Mouse (Mus musculus): ENCODE data around the gene Ahnak2. TPM values are rescaled to one million over a fixed set of nuclear protein-coding genes. Genes with fewer than 3 reads are reported as not detected.
A peak's percentile ranks its signal among the peaks of the same experiment; 100 is the strongest.

Gene Ahnak2
- total RNA-seq, 2 experiments from 2014 or later: 5.3 to 5.5 TPM

GRCm38 (mm10) chr12:112799237-112799970 lies 3.1 kb downstream of the Ahnak2 start:
- DNase-seq (ENCODE audit: low spot score in 2 of 2): no peak

GRCm38 (mm10) chr12:112798716-112799115 lies 3.7 kb downstream of the Ahnak2 start:
- DNase-seq (ENCODE audit: low spot score in 2 of 2): no peak
- intact Hi-C loops (cut with DNase I): loop anchor here (1.0 kb wide), 1 partner anchor 51 kb away; no protein-coding TSS in a partner anchor

More at GRCm38 (mm10) chr12:112799237-112799970, 3.1 kb downstream of the Ahnak2 start:
- intact Hi-C loops (cut with DNase I): loop anchor here (1.0 kb wide), 1 partner anchor 52 kb away; no protein-coding TSS in a partner anchor

DNA sequence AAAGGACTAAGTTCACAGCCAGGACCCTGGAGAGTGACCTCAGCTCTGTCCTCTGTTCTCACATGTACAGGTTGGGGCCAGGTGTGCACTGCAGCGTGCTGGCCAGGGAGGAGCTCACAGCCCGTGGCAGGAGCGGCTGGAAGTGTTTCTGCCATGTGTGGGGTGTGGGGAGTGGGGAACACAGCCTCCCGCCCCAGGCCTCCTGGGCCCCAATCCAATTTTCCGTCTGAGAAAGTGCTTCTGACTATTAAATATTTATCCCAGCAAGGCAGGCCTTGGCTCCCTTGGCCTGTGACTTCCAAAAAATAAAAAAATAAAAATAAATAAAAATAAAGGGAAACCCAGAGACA lies 4.2 kb downstream of the Ahnak2 start:
- intact Hi-C loops (cut with DNase I): no loop called here
- no peak for DNase-seq (ENCODE audit: low spot score in 2 of 2)

DNA sequence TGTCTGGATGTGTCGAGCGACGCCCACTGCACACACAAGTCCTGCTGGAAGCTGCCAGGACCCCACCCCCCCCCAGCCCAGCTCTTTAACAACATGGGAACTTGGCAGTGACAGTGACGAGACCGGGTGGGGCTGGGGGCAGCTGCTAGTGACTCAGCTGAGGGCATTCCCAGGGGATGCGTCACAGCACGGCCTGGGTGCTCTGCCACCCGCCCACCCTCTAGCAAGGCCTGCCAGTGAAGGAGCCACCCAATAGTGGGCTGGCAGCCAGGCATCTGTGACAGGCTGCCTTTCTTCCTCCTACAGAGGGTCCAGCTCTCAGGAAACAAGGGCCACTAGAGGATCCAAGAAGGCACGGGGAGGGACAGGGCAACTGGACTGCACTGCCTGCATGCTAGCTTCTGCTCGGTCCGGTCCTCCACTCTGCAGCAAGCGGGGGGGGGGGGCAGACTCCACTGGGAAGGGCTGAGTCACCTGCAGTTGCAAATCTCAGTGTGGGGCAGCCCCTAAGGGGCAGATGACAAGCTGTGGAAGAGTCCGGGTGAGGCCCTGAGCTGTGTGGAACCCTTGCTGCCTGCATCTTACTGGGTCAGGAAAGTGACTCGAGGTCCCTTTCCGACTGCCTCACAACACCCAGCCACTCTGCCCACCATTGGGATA lies 4.7 kb downstream of the Ahnak2 start:
- intact Hi-C loops (cut with DNase I): no loop called here
- DNase-seq (ENCODE audit: low spot score in 2 of 2): peak; percentile 49 to 83

DNA sequence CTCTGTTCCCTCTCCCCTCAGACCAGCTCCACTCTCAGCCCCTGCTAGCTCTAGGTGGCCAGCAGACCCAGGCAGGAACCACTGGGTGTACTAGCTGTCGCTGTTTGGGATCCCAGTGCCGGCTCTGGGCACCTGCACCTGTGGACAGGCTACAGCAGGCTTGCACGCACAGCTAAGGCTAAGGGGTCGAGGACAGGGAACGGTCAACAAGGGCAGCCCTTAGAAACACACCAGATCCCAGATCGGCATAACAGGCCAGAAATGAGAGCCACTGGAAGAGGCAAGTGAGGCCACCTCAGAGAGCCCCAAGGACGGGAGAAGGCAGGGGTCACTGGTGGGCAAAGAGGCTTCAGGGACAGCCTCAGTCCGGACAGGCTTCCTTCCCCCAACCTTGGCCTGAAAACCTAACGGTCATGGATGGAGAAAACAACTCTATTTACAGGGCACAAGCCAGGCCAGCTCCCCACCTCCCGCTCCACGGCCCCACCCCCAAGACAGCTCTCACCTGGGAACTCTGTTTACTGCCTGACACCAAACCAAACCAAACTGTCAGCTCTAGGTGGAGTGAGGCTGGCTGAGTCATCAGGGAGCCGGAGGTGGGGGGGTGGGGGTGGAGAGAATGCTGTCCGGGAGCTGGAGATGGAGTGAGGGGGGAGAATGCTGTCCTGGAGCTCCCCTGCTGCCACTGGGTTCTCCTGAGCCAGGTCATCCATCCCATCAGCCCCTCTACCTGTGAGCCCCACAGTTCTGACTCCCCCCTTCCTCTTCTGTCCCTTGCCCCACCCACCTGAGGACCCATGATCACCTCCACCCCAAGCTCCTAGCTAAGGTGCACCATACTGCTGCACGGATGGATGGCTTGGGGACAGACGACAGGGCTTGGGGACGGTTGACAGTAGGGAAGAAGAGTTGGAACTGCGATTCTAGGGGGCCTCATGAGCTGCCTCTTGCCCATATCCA lies 5.6 kb downstream of the Ahnak2 start:
- intact Hi-C loops (cut with DNase I): no loop called here
- no peak for DNase-seq (ENCODE audit: low spot score in 2 of 2)

- intact Hi-C loops (cut with DNase I): no loop called here
- DNase-seq (ENCODE audit: low spot score in 2 of 2): no peak
Observed at GRCm38 (mm10) chr12:112795466-112796104, 6.9 kb downstream of the Ahnak2 start.

GRCm38 (mm10) chr12:112794998-112795397 lies 7.5 kb downstream of the Ahnak2 start:
- no peak for DNase-seq (ENCODE audit: low spot score in 2 of 2)
- intact Hi-C loops (cut with DNase I): no loop called here

DNA sequence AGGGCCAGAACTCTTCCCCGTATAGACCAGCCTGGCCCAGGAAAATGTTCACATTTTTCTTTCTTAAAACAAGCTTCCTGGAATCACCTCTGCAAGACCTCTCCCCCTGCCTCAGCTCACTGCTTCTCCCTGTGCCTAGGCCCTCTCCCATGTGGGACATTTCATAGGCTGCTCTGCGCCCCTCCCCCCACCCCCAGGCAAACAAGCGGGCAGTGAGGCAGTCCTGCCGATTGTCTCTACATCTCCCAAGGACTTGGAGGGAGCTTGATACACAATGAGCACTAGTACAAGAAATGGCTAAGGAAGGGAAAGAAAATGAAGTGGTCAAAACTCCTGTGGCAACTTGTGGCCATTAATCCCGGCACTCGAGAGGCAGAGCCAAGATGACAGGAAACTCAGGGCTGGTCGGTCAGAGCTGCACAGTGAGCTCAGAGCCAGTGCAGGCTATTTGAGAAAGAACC lies 8.1 kb downstream of the Ahnak2 start:
- DNase-seq (ENCODE audit: low spot score in 2 of 2): no peak
- intact Hi-C loops (cut with DNase I): no loop called here

- intact Hi-C loops (cut with DNase I): no loop called here
- no peak for DNase-seq (ENCODE audit: low spot score in 2 of 2)
Observed at GRCm38 (mm10) chr12:112793601-112794355, 8.7 kb downstream of the Ahnak2 start.

- no peak for DNase-seq (ENCODE audit: low spot score in 2 of 2)
- intact Hi-C loops (cut with DNase I): no loop called here
Observed at GRCm38 (mm10) chr12:112791026-112791425, 11.4 kb downstream of the Ahnak2 start.

GRCm38 (mm10) chr12:112774481-112774880 lies 28.0 kb downstream of the Ahnak2 start:
- no peak for DNase-seq (ENCODE audit: low spot score in 2 of 2)
- intact Hi-C loops (cut with DNase I): no loop called here

GRCm38 (mm10) chr12:112774026-112774425 lies 28.4 kb downstream of the Ahnak2 start:
- intact Hi-C loops (cut with DNase I): no loop called here

DNA sequence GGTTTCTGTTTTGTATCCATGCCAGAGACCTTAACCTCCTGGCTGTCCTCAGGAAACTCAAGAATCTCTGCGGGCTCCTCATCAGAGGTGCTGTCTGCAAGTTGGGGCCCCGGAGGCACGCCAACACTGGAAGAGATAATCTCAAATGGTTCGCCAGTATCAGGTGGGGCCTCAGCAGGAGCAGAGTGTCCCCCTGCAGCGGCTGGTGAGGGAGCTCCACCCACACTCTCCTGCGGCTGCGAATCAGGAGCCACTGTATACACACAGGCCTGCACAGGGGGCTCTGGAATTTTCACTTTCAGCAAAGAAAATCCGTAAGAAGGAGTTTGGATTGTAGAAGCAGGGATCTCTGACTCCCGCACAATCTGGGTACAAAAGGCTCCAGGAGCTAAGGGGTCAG lies 29.1 kb downstream of the Ahnak2 start:
- intact Hi-C loops (cut with DNase I): no loop called here
- DNase-seq (ENCODE audit: low spot score in 2 of 2): no peak

More at GRCm38 (mm10) chr12:112774026-112774425, 28.4 kb downstream of the Ahnak2 start:
- no peak for DNase-seq (ENCODE audit: low spot score in 2 of 2)

- intact Hi-C loops (cut with DNase I): no loop called here
- DNase-seq (ENCODE audit: low spot score in 2 of 2): no peak
Observed at GRCm38 (mm10) chr12:112772306-112772705, 30.2 kb downstream of the Ahnak2 start.

DNA sequence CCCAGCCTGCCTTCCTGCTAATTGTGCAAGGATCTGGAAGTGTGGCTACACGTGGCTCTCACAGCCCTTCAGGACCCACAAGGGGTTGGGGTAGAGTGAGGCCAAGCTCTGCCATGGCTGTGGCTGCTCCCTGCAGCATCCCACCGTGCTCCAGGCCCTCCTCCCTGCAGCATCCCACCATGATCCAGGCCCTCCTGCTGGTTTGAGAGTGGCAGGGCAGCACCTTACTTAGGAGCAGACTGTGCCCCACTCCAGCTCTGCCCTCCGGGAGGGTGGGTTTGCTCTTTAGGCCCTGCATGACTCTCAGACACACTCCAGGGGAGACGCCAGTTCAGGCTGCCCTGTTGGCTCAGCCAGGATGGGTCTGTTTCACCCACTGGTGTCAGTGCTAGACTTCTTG lies 32.1 kb downstream of the Ahnak2 start:
- intact Hi-C loops (cut with DNase I): no loop called here
- no peak for DNase-seq (ENCODE audit: low spot score in 2 of 2)

DNA sequence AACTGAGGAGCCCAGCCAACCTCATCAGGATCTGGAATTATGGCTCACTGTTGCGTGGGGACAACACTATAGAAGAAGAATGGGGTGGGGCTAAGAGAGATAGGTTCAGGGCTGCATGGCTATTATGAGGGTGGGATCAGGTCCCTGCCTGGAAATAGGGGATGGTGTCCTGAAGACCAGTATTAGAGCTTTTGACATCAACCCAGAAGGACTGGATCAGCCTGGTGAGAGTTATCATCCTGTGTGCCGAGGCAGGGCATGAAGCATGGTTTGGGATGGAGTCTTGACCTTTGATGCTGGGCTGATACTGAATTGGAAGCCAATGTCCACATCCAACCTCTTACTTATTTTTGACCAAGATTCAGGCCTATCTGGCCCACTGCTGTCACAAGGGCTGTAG lies 32.7 kb downstream of the Ahnak2 start:
- no peak for DNase-seq (ENCODE audit: low spot score in 2 of 2)
- intact Hi-C loops (cut with DNase I): no loop called here

DNA sequence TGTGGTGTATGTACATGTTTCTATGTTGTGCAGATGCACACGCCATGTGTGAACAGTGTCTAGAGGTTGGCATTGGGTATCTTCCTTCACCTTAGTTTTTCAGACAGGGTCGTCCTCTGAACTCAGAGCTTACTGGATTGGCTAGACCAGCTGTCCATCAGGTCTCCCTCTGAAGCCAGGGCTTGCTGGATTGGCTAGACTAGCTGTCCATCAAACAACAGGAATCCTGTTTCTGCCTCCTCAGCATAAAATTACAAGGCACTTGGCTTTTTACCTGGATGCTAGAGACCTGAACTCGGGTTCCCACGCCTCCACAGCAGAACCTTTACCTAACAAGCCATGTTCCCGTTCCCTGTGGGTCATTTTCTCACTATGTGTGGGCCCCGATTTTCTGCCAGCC lies 33.4 kb downstream of the Ahnak2 start:
- intact Hi-C loops (cut with DNase I): no loop called here
- DNase-seq (ENCODE audit: low spot score in 2 of 2): peak in 1 of 2 experiments; percentile 18

GRCm38 (mm10) chr12:112768166-112768565 lies 34.3 kb downstream of the Ahnak2 start:
- intact Hi-C loops (cut with DNase I): no loop called here
- DNase-seq (ENCODE audit: low spot score in 2 of 2): no peak
